Mouse (Mus musculus): Measurements from ENCODE around the gene Dst.

Gene Dst

DNA sequence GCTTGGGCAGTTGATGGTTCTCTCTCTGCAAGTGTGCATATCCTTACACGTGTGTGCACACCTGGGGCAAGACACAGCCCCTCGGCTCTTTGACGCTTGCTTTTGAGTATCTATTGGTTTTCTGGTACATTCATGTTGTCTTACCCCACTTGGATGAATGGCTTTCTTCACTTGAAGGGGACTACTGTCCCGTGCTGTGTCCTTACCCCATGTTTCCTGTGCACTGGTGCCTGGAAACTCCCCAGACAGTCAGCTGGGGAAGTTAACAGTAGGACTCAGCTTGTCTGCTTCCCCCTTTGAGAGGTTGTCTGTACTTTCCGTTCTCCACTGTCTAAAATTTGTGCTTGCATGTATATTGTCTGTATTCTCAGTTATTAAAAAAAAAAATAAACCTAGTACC, 120.7 kb downstream of the Dst start:
- DNase-seq (ENCODE audit: low spot score): no peak

DNA sequence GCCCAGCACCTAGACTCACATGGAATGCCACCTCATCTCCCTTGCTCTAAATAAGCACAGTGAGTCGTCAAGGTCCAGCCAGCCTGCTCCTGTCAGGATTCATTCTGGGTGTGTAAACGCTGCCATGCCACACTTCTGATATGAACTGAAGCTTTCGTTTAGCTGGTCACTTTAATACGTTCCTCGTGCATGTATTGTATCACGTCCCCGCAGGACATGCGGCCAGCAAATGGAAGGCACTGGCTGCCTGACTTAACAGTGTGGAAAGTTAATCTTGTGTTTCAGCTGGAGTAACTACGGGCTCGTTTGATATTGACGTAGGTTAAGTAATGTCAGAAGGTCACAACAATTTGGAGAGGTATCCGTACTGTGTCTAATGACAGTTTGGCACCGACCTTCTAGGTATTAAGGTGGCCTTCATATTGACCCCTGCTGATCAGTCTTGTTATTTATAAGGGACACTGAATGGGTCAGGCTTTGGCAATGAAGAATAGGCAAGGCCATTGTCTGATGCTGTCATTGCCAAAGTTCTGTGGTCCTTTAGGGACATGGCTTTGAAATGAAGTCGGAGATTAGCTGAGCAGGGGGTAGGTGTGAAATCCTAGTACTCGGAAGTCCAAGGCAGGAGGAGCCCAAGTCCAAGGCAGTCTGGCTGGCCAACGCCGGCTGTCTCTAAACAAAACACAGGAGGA, 122.5 kb downstream of the Dst start:
- no peak for DNase-seq (ENCODE audit: low spot score)

DNA sequence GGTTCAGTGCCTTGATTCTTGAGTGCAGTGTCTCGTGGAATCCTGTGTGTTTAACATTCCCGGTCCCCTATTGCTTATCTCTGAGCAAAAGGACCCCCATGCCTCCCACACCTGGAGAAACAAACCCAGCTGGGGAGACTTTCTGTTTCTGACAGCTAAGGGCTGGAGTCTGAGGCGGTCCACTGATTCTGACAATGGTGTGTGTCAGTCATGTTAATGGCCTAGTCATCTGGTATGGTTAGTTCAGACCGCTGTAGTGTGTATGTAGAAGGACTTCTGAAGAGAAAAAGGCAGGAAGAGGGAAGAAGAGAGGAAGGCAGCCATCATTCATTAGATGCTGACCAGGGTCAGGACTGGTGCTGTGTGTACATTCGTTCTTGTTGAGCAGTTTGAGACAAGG, 125.0 kb downstream of the Dst start:
- no peak for DNase-seq (ENCODE audit: low spot score)

DNA sequence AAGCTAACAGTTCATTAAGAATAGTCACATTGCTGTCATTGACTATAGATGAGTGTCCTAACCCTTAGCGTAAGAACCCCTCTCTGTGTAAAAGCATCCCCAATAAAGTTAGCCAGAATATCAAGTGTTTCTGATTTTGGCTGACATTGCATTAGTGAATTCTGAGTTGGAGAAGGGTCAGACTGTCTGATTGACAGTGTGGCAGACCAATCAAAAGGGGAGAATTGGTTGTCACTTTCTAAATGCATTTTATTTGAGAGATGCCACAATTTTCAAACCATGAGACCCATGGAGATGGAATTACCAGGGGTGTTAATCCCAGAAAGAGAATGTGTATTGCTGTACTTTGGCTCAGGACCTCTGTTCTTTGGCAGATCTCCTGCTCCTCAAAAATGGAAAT, 125.5 kb downstream of the Dst start:
- no peak for DNase-seq (ENCODE audit: low spot score)

DNA sequence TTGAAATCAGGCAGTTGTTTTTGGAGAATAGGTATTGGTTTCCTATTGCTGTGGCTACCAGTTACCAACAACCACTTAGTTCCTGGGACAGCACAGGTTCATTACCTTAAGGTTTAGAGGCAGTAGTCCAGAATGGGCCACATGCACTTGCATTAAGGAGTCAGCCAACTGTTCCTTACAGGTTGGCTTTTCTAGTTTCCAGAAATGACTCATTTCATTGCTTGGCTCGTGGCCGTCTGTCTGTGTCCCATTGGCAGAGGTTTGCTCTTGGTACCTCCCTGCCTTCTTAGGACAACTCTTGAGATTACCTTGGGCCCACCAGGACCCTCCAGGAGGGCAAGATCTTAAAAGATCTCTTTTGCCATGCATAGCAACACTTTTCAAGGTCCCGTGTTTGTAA, 125.9 kb downstream of the Dst start:
- no peak for DNase-seq (ENCODE audit: low spot score)

DNA sequence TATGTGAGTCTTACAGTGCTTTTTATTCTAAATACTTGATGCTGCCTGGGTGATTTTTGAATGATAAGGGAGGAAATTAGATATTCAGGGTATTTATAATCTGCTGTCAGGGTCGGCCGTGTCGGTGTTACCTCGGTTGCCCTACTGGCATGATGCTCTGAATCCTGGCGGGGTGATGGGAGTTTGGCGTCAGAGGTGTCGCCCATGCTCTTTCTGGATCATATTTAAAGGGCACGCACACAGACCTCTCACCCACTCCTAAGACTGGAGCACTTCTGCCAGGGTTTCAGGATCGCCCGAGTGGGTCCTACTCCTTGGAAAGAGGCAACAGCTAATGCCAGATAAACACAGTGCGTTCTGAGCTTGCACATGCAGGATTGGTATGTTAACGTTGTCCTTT, 128.1 kb downstream of the Dst start:
- DNase-seq (ENCODE audit: low spot score): no peak

DNA sequence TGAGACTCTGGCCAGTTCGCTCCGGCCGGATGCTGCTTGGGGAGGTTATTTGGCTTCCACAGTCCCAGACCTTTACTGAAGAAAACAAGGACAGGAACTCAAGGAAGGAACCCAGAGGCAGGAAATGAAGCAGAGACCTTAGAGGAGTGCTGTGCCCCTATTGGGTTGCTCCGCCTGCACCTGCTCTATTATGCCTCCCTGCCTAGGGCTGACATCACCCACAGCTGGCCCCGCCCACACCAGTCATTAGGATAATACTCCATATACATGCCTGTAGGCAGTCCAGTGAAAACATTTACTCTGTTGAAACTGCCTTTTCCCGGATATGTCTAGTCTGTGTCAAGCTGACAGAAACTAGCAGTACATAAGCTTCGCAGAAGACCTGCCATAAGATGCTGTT, 130.5 kb downstream of the Dst start:
- DNase-seq (ENCODE audit: low spot score): no peak

DNA sequence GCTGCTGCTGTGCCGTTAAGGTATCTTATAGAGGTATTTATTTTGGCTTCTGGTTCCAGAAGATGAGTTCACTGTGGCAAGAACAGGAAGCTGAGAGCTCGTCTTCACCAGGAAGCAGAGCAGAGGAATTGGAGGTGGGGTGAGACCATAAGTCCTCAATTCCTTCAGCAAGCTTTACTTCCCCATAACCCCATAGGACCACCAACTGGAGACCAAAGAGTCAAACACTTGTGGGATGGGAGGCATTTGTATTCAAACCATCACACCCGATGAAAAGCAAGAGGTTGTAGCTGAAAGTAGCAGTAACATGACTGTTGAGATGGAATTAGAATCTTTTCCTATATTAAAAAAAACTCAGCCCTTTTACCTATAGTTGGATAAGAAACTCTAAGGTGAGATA, 132.0 kb downstream of the Dst start:
- DNase-seq (ENCODE audit: low spot score): no peak

DNA sequence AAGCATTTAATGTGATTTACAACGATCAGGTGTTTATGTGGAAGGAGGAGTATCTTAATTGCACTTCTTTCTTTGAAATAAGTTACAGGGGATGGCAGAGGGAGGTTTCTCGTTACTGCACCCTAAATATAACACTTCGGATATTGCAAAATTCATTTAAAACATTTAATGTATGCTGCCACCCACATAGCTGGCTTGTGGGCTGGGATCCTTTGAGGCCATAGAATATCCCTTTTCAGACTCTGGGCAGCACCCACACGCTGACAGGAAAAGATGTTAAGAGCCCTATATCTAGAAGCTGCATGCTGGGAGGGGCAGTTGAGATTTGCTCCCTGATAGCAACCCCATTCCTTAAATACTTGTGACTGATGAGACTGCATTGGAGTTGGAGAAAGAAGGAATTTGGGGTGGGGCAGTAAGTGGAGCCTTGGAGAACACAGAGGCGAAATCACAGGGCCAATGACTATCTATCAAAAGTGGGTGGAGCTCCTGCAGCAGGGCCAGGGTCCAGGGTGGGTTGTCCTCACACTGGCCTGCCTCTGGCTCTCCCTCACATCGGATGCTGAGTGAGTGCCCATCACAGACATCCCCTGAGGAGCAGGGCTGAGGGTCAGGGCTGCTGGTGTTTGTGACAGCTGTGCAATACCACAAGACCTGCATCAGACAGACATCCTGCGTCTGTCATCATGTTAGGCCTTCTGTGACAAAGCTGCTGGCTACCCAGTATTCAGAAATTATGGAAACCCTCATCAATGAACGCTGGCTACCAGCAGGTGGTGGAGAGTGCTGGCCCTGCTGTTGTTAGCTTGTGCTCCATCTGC, 133.1 kb downstream of the Dst start:
- peak; percentile 54 for DNase-seq (ENCODE audit: low spot score)

DNA sequence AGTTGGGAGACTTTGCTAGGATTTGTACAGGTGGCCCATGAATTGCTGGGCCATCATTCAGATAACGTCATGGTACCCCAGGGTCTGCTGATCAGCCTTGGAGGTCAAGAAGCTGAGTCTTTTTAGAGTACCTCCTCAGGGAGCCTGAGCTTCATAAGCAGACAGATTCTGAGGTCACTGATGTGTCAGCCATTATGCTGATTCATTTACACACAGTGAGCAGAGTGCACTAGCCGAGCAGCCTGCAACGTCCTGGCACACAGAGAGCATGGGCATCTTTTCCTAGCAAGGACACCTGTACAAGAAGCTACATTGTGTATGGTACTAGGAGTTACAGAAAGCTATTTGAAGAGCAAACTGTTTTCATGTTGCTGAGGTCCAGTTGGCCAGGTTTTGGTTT, 134.3 kb downstream of the Dst start:
- peak; percentile 35 for DNase-seq (ENCODE audit: low spot score)

DNA sequence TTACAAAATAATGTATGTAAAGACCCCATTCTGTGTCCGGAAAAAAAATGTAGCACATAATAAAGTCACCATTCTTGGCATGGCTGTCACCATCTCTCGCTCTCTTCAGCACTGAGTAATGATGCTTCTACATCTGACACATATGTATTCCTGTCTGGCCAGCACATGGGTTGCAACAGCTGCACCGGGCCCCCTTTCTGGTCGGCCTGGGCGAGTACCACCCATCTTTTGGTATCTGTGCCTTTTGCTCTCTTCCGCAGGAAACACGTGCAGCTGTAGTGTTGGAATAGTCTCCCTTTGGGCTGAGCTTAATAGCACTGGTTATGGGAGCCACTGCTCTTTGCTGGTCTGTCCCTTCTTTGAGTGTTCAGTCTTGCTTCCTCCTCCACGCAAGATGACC, 135.3 kb downstream of the Dst start:
- no peak for DNase-seq (ENCODE audit: low spot score)

DNA sequence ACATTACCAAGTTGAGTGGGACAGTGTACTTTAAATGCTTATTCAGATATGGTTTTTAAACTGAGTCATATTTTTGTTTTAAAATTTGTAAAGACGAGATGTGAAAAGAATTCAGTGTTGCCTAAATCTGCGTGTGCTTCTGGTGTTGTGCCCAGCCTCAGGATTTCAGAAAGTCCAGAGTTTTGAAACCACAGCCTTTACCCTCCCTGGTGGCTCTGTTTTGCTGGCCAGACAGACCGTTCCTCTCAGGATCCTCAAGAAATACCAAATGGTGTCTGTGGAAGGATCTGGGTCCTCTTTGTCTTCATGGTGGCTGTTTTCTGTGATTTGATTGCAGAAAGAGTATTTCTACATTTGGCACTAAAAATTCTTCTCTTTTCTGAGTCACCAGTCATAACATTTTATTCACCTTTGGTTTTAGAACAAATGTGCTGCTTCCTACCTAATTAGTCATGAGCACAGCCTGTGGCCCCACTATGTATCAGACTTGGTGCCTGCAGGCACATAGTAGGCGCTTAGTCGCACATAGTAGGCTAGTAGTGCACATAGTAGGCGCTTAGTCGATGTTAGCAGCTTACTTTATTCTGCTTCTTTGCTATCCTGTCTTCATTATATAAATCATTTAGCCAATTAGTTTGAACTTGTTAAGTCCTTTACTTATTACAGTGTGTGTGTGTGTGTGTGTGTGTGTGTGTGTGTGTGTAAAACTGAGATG, 136.0 kb downstream of the Dst start:
- no peak for DNase-seq (ENCODE audit: low spot score)

DNA sequence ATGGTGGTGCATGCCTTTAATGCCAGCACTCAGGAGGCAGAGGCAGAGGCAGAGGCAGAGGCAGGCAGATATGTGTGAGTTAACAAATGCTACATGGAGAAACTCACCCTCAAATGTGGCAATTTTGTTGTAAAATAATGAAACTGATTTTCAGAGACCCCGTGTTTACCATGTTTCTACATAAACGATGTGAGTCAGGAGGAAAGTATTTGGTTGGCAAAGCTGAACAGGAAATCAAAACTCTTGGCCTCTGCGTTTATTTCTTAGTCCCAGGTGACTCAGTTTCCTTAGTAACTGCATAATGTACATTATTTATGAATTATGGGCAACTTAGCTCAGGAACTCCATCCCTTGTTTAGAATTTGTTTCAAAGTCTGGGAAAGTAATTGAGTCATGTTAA, 136.7 kb downstream of the Dst start:
- DNase-seq (ENCODE audit: low spot score): no peak

DNA sequence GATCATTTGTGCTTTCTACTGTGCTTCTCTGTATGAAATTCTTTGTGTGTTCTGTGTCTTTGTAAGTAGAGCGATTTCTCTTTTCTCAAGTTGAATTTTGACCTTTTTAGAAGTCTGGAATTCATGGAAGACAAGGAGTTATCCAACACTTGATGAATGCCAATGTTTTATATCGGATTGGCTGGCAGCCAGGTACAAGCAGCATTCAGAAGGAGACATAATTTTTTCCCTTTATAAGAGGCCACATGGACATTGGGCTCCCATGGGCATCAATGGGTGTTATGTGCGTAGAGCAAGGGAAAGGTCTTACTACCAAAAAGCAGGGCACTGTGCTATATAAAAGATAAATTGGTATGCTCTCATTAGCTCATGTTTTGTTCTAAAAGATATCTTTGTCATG, 139.3 kb downstream of the Dst start:
- DNase-seq (ENCODE audit: low spot score): no peak

DNA sequence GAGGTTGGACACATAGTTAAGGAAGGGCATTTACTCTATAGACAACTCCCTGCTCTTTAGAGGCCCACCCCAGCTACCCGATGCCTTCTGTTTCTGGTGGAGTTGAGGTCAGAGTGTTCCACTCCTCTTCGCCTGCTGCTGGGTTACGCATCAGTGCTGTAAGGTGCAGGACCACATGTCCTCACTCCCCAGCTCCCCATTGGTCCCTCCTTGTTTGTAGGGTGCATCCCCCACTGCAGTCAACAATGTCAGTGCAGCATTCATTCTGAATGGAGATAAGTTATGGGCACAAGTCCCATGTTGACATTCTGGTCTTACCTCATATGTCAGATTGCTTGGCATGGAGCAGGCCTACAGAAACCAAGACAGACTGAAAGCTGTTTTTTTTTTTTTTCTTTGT, 143.2 kb downstream of the Dst start:
- no peak for DNase-seq (ENCODE audit: low spot score)

DNA sequence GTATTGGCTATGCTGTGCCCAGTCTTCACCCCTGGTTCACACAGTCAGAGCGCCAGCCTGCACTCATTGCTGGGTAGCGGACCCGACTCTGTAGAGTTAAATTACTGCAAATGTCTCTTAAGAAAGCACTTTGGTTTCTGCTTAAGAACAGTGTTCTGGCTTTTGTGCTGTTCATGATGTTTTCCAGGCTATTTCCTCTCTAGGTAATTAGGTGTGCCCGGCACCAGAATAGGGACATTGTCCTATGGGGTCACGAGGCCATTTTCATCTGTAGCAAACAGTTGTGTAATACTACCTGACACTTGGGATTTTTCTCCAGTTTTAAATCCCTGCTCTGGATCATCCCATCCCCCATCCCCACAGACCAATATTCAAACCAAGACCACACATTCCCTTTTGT, 144.4 kb downstream of the Dst start:
- DNase-seq (ENCODE audit: low spot score): no peak

DNA sequence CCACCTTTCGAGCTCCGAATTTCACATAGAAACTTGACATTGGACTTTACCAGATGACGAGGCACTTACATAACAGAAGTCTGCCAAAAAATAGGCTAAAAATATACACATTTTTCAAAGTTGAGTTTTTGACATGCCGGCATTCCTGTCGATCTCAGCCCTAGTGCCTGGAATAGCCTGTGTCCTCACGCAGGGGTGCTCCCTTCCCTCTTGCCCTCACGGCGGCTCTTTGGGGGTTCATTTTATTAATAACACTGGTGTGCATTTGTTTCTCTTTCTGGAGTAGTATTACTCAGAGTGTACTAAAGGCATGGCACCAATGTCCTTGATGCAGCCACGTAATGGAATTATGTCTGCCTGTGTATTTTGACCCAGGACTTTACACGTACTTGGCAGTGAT, 146.9 kb downstream of the Dst start:
- DNase-seq (ENCODE audit: low spot score): no peak

DNA sequence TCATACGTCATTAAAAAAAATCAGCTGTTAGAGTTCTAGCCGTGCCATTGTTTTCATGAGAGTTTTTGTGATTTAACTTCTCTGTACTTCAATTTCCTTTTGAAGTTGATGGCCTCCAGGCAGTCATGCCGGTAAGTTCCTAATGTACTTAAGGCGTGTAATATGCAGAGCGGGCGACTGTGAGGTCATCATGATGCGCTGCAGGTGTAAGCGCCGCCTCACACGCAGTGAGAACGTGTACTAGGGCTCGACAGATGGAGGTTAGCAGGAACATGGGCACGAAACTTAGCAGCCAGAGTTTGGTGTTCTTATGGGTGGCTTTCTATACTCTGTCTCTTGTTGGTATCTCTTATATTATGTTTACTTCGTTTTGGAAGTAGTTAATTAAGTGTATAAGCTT, 148.6 kb downstream of the Dst start:
- no peak for DNase-seq (ENCODE audit: low spot score)

DNA sequence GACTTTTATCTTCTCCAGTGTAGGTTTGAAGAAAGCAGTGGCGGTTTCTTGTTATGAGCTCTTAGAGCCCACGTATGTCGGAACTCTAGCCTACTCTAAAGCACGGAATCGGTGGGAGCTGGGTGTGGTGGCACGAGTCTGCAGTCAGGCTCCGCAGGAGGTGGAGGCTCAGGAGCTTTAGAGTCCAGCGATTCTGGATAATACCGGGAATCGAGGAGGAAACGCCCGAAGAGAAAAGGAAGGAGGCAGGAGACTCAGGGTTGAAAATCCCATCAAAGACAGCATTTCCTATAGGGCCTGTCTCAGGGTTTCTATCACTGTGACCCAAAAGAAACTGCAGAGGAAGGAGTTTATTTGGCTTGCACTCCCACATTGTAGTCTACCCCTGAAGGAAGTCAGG, 151.2 kb downstream of the Dst start:
- DNase-seq (ENCODE audit: low spot score): no peak

DNA sequence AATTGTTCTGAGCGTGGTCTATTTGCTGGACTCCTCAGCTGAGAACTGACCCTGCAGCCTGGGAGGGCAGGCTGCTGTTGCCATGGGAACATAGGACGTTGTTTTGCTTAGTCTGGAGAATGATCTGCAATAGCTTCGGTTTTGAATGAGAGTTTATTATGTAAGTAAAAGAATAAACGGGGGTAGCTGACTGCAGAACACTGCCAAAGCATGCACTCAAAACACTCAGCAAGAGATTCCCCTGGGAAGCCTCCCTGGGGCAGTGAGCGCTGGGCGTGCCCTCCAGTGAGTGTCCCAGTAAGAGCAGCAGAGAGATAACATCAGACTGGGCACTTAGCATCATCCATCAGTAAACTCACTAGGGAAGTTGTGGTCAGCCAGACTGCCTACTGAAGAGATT, 152.4 kb downstream of the Dst start:
- DNase-seq (ENCODE audit: low spot score): peak; percentile 61

DNA sequence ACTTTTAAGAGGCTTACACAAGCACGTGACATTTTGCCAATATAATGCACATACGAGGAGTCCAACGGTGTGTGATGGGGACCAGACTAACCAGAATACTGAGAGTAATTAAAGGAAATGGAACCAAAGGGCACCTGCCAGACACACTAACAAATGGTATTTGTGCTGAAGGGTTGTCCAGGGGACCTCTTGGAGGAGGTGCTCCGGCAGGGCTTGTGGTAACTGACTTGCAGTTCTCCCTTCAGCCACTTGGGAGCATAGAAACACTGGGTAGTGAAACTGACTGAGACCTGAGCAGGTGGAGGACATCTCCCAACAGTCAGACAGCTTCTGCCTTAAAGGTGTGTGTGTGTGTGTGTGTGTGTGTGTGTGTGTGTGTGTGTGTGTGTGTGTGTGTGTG, 153.1 kb downstream of the Dst start:
- DNase-seq (ENCODE audit: low spot score): peak; percentile 80

DNA sequence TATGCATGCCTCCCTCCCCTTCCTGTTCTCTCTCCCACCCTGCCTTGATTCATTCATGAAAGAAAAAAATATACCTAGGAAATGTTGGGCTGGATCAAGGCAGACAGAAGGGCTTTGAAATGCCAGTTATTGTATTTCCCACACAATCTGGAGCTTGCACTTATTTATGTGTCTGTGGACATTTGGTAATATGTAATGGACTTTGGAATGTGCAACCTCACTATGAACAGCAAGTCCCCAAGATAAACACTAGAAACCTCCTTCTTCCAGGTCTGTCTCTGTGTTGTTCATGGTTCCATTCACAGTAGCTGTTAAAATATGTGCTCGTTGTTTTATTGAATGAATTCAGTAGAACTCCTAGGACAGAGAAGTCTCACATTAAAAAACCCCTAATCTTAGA, 153.8 kb downstream of the Dst start:
- DNase-seq (ENCODE audit: low spot score): no peak

DNA sequence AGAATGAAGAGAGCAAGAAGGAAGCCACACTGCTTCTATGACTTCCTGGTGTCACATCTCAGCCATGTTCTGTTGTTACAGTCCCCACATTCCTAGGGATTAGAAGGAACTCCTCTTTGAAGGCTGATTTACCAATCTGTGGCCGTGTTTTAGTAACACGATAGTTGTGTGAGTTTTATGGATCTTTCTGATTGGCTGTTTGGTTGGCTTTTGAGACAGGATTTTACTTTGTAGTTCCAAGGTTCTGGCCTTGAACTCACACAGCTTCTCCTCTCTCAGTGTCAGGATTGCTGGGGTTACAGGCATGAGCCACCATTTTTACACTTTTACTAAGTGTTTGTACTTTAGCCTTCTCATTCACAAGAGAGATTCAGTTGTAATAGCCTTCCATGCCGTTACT, 155.9 kb downstream of the Dst start:
- DNase-seq (ENCODE audit: low spot score): no peak
